Mouse (Mus musculus) midbrain, postnatal 0 days (tissue): ENCODE data around the gene Kcnj8. TPM values are rescaled to one million over a fixed set of nuclear protein-coding genes. Genes with fewer than 3 reads are reported as not detected.

Source experiments
- ATAC-seq: fragments of 200-750 bp; cut with Nextera tagmentation; 2 replicates; pipeline ENCODE4 v1.8.0; 2017; ENCODE audit warnings: moderate number of reproducible peaks, mild to moderate bottlenecking, moderate TSS enrichment, moderate library complexity; ENCODE audit not compliant: low FRiP score
- DNase-seq: peaks from one replicate; pipeline ENCODE4 v3.0.0-alpha.2; 2015; ENCODE audit warnings: low spot score
- H3K27ac ChIP-seq: fragments of 300-500 bp; sonication (generic); 2 replicates; pipeline ENCODE4 v1.5.1; 2014; ENCODE audit warnings: low read depth, mild to moderate bottlenecking, low read length, mixed read lengths
- H3K27me3 ChIP-seq: fragments of 300-500 bp; sonication (generic); 2 replicates; pipeline ENCODE4 v1.6.1; 2014; ENCODE audit warnings: low read length, control low read depth, mixed read lengths; ENCODE audit not compliant: insufficient read depth
- H3K36me3 ChIP-seq: fragments of 300-500 bp; sonication (generic); 2 replicates; pipeline ENCODE4 v1.6.1; 2014; ENCODE audit warnings: low read length, control low read depth, mixed read lengths; ENCODE audit not compliant: insufficient read depth
- H3K4me1 ChIP-seq: fragments of 300-500 bp; sonication (generic); 2 replicates; pipeline ENCODE4 v1.6.1; 2014; ENCODE audit warnings: mild to moderate bottlenecking, control low read depth, antibody characterized with exemption, low read length, mixed read lengths; ENCODE audit not compliant: insufficient read depth
- H3K4me2 ChIP-seq: fragments of 300-500 bp; sonication (generic); 2 replicates; pipeline ENCODE4 v1.6.1; 2014; ENCODE audit warnings: low read depth, mild to moderate bottlenecking, low read length, mixed read lengths; ENCODE audit not compliant: poor library complexity, severe bottlenecking
- H3K4me3 ChIP-seq: fragments of 300-500 bp; sonication (generic); 2 replicates; pipeline ENCODE4 v1.5.1; 2014; ENCODE audit warnings: low read depth, mild to moderate bottlenecking, low read length, moderate library complexity
- H3K9ac ChIP-seq: fragments of 300-500 bp; sonication (generic); replicated peaks from 2 replicates; pipeline ENCODE4 v1.6.1; 2014; ENCODE audit warnings: mild to moderate bottlenecking, low read length, moderate library complexity, mixed read lengths; ENCODE audit not compliant: poor library complexity, severe bottlenecking
- H3K9me3 ChIP-seq: fragments of 300-500 bp; sonication (generic); 2 replicates; pipeline ENCODE4 v1.6.1; 2016; ENCODE audit warnings: low read length, control low read depth
- CTCF ChIP-seq: IDR thresholded peaks from 2 replicates; pipeline ENCODE4 v1.5.1; 2016; ENCODE audit warnings: antibody characterized with exemption, mild to moderate bottlenecking
- WGBS: fragments of 180-500 bp; shearing (Covaris S2); extraction: QIAGEN DNeasy Blood & Tissue Kit; methylation state at CpG from one replicate; pipeline ENCODE4 v1.1.7; 2014; 5-methylcytosine and 5-hydroxymethylcytosine counted together
- polyA plus RNA-seq: library from polyadenylated mRNA; unstranded; fragments of >200 nt; fragmentation: Nextera tagmentation; extraction: Ambion mirVana; gene quantifications from 2 replicates; pipeline ENCODE4 v1.2.1, GENCODE M21; 2015
- total RNA-seq: library from RNA; depleted of rRNA; stranded (reverse); fragments of >200 nt; gene quantifications from 2 replicates; pipeline ENCODE4 v1.2.3, GENCODE M21; 2014; rRNA removed

The Kcnj8 gene
- 7.6 and 10.5 TPM in 2 replicates for total RNA-seq
- 7.3 and 8.5 TPM in 2 replicates for polyA plus RNA-seq

DNA sequence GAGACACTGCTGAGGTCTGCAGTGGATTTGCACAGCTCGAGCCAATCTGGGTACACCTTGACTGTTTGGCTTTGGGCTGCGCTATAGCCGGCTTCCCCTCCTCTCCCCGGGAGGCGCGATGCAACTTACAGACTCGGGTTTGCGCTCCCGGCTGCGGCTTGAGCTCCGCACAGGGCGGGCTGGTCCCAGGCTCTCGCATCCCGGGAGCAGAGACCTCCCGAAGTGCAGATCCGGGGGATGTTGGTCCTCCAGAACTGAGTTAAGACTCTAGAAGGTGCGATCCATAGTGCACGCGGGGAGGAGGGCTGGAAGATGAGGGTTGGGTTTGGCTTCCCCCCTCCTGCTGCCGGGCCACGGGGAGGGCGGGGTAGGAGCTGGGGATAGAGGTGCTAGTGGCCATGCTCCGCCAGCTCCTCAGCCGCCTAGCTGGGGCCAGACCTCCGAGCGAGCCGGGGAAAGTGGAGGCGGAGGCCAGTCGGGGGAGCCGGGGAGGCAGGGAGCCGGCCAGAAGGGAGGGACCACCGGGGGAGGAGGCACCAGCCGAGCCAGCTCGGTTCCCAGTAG is at the start of gene Kcnj8:
TSS of gene Kcnj8 (minus strand) at position 560 of the 564 bp plus-strand sequence.
- peak within 1 kb of the TSS; percentile 44 for H3K4me3 ChIP-seq
- H3K4me2 ChIP-seq, result peak within 1 kb of the TSS; percentile 93
- ATAC-seq (peak; percentile 72), DNase-seq (peak; percentile 12)
- no peak for TF ChIP-seq CTCF
- 0 out of 2 replicates have a peak, but pooled peaks cover 14% of the 10 kb centered on the region for H3K4me1 ChIP-seq
- peaks cover 39% of the 10 kb centered on the region for H3K27me3 ChIP-seq
- no peaks in the 10 kb centered on the region for H3K9me3 ChIP-seq
- no peak within 1 kb of the TSS for H3K27ac ChIP-seq
- H3K36me3 ChIP-seq, result no peaks in the 10 kb centered on the region
- H3K9ac ChIP-seq, result peak within 1 kb of the TSS; percentile 44; the same call in 1 of the 2 replicates
- under 1% methylated on average over 33 of the region's 34 CpGs for WGBS

- H3K27me3 ChIP-seq, result no peaks in the 10 kb centered on the region
- H3K9me3 ChIP-seq, result no peaks in the 10 kb centered on the region
- DNase-seq (no peak), ATAC-seq (no peak)
- H3K9ac ChIP-seq, result no peak overlapping the region
- H3K4me2 ChIP-seq, result no peak overlapping the region
- H3K4me1 ChIP-seq, result no peaks in the 10 kb centered on the region
- no peak for TF ChIP-seq CTCF
- 51% methylated on average over 3 of the region's 3 CpGs for WGBS
- H3K36me3 ChIP-seq, result no peaks in the 10 kb centered on the region
- H3K27ac ChIP-seq, result no peak overlapping the region
- no peak overlapping the region for H3K4me3 ChIP-seq
These were observed 45.2 kb upstream of the Kcnj8 start for GRCm38 (mm10) chr6:142616659-142617058.

DNA sequence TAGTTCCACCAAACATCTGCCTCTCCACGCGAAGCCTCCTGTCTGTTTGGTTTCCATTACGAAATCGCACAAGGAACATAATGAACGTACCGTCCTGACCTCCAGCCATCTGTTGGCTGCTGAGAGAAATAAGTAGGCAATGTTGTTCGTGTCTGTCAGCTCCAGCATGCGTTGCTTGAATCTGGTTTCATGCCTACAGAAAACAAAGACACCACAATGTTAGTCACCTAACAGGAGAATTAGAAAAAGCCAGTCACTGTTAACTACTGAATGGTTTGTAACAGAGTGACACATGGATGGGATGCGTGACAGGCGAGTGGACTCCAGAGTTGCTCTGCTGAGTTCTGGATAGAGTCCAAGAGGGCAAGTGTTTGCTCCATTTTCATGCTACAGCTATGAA is 42.9 kb upstream of the Kcnj8 start:
- Histone ChIP-seq H3K36me3 (no peaks in the 10 kb centered on the region), H3K27ac (no peak overlapping the region), H3K4me3 (no peak overlapping the region), H3K27me3 (no peaks in the 10 kb centered on the region), H3K4me2 (no peak overlapping the region), H3K4me1 (no peaks in the 10 kb centered on the region), H3K9ac (no peak overlapping the region), H3K9me3 (no peaks in the 10 kb centered on the region)
- no peak for TF ChIP-seq CTCF
- no peak for ATAC-seq
- DNase-seq, result peak; percentile 67
- WGBS, result 85% methylated on average over 10 of the region's 10 CpGs

DNA sequence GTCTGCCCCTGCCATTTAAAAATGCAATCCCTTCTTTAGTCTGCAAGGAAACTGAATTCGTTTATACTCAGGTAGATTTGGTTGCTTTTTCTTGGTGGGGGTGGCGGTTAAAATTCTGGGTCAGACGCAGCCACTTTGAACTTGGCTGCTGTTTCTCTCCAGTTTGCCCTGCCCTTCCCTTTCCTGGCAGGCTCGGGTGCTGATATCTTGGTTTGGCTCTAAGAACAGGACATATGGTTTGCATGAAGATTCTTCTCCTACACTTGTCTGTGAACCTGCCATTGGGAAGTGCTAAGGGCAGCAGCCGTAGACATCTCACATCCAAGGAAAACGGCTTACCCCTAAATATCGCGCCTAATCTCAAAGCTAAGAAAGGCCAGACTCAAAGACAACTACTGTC is 41.0 kb upstream of the Kcnj8 start:
- Histone ChIP-seq H3K4me2 (no peak overlapping the region), H3K36me3 (no peaks in the 10 kb centered on the region), H3K9me3 (no peaks in the 10 kb centered on the region), H3K27ac (no peak overlapping the region), H3K9ac (no peak overlapping the region), H3K4me1 (no peaks in the 10 kb centered on the region), H3K27me3 (no peaks in the 10 kb centered on the region), H3K4me3 (no peak overlapping the region)
- DNase-seq (no peak), ATAC-seq (no peak)
- 88% methylated on average over 8 of the region's 8 CpGs for WGBS
- no peak for TF ChIP-seq CTCF

- Histone ChIP-seq H3K9me3 (no peaks in the 10 kb centered on the region), H3K9ac (no peak overlapping the region), H3K27ac (no peak overlapping the region), H3K4me1 (no peaks in the 10 kb centered on the region), H3K27me3 (no peaks in the 10 kb centered on the region), H3K4me2 (no peak overlapping the region), H3K36me3 (no peaks in the 10 kb centered on the region), H3K4me3 (no peak overlapping the region)
- no peak for DNase-seq
- WGBS, result 68% methylated on average over 9 of the region's 9 CpGs
- ATAC-seq, result no peak
- no peak for TF ChIP-seq CTCF
These were observed 38.3 kb upstream of the Kcnj8 start for GRCm38 (mm10) chr6:142609401-142610373.

- H3K4me1 ChIP-seq, result no peaks in the 10 kb centered on the region
- 58% methylated on average over 7 of the region's 7 CpGs for WGBS
- no peak overlapping the region for H3K27ac ChIP-seq
- no peaks in the 10 kb centered on the region for H3K9me3 ChIP-seq
- H3K9ac ChIP-seq, result no peak overlapping the region
- H3K4me2 ChIP-seq, result no peak overlapping the region
- no peak for TF ChIP-seq CTCF
- no peak for DNase-seq
- no peaks in the 10 kb centered on the region for H3K27me3 ChIP-seq
- H3K4me3 ChIP-seq, result no peak overlapping the region
- ATAC-seq, result no peak
- no peaks in the 10 kb centered on the region for H3K36me3 ChIP-seq
These were observed 35.7 kb upstream of the Kcnj8 start for GRCm38 (mm10) chr6:142607080-142607479.
